Mouse (Mus musculus) heart, adult 2 months (tissue): ENCODE results near the gene R3hdm1. TPM values are rescaled to one million over a fixed set of nuclear protein-coding genes. Genes with fewer than 3 reads are reported as not detected.
A peak's percentile ranks its signal among the peaks of the same experiment; 100 is the strongest.

Experiments used
- DNase-seq, 2 experiments: peaks; one replicate each; pipeline ENCODE4 v3.0.0; 2021
- H3K27ac ChIP-seq: fragments of 200-600 bp; 2 replicates; pipeline ENCODE4 v1.8.1; 2022
- H3K27me3 ChIP-seq: fragments of 200-500 bp; 2 replicates; pipeline ENCODE4 v1.6.1; 2012; ENCODE audit warnings: mild to moderate bottlenecking, low read length, inconsistent platforms, mixed read lengths; ENCODE audit not compliant: control insufficient read depth, insufficient read depth
- H3K36me3 ChIP-seq: fragments of 200-500 bp; 2 replicates; pipeline ENCODE4 v1.6.1; 2012; ENCODE audit warnings: low read length, inconsistent platforms; ENCODE audit not compliant: control insufficient read depth, insufficient read depth
- H3K4me1 ChIP-seq: fragments of 200-500 bp; 2 replicates; pipeline ENCODE4 v1.6.1; 2011; ENCODE audit warnings: low read length; ENCODE audit not compliant: control insufficient read depth, insufficient read depth
- H3K4me3 ChIP-seq: fragments of 200-600 bp; 2 replicates; pipeline ENCODE4 v1.8.1; 2022
- H3K79me2 ChIP-seq: fragments of 200-500 bp; replicated peaks from 2 replicates; pipeline ENCODE4 v1.6.1; 2012; ENCODE audit warnings: mild to moderate bottlenecking, inconsistent platforms, low read length, moderate library complexity, mixed read lengths; ENCODE audit not compliant: control insufficient read depth, insufficient read depth
- H3K9ac ChIP-seq: fragments of 200-500 bp; 2 replicates; pipeline ENCODE4 v1.6.1; 2012; ENCODE audit warnings: low read depth, mild to moderate bottlenecking, control low read depth, inconsistent platforms, low read length, mixed read lengths
- CTCF ChIP-seq: fragments of 200-600 bp; IDR thresholded peaks from 2 replicates; pipeline ENCODE4 v1.8.1; 2022; ENCODE audit warnings: antibody characterized with exemption, mild to moderate bottlenecking, moderate library complexity
- EP300 ChIP-seq: fragments of 200-500 bp; IDR thresholded peaks from 2 replicates; pipeline ENCODE4 v1.6.1; 2011; ENCODE audit warnings: low read depth, low read length, control low read depth; ENCODE audit not compliant: insufficient read depth
- POLR2A ChIP-seq: fragments of 200-500 bp; IDR thresholded peaks from 2 replicates; pipeline ENCODE4 v1.6.1; 2011; ENCODE audit warnings: mild to moderate bottlenecking, low read depth, low read length, control low read depth; ENCODE audit not compliant: insufficient read depth
- WGBS: fragments of 180-500 bp; shearing (Covaris S2); methylation state at CpG from one replicate; pipeline ENCODE4 v1.1.7; 2018; 5-methylcytosine and 5-hydroxymethylcytosine counted together
- intact Hi-C: fragments of 180-260 bp; cut with DNase I; formaldehyde crosslinking; loops from one replicate; pipeline ENCODE4 v1.15.1; 2025
- polyA plus RNA-seq: library from polyadenylated mRNA; depleted of rRNA; stranded (reverse); fragments of >200 nt; gene quantifications from 2 replicates; pipeline ENCODE4 v1.2.3, GENCODE M21; 2012
- total RNA-seq, 2 experiments: library from RNA; stranded (reverse); gene quantifications; 2 replicates each; pipeline ENCODE4 v1.2.3; 2021

Gene R3hdm1
- total and polyA plus RNA-seq, 3 experiments: 33.1 to 54.5 (median 47.8) TPM

- no peak for DNase-seq
- Histone ChIP-seq H3K36me3 (peaks cover 5% of the 10 kb centered on the region; the same call in 1 of the 2 replicates), H3K4me3 (no peak overlapping the region), H3K9ac (no peak overlapping the region), H3K4me1 (peaks cover 6% of the 10 kb centered on the region), H3K27ac (no peak overlapping the region), H3K27me3 (no peaks in the 10 kb centered on the region), H3K79me2 (no peaks in the 10 kb centered on the region)
- TF ChIP-seq EP300: no peak
- no peak for TF ChIP-seq CTCF
- TF ChIP-seq POLR2A: no peak
- WGBS: 91% methylated on average over 2 of the region's 2 CpGs
- intact Hi-C loops: no loop called here
Measured at GRCm38 (mm10) chr1:128077788-128078187, 25.3 kb upstream of the R3hdm1 start.

DNA sequence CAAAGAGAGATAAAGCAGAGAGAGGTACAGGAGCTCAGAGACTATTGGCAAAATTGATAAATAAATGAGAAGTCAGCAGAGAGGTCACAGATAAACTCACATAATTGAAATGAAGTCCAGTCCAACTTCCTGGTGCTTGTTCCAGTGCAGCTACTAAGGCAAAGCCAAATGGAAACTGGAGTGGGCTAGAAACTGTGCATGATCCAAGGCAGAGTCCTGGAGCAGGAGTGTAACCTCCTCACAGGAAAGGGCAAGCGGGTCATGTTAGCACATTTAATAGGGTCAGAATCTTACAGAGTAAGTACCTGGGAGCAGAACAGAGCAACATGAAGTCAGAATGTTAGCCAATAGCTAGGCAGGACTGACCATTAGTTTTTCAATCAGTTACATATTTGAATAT is 24.5 kb upstream of the R3hdm1 start:
- DNase-seq: no peak
- Histone ChIP-seq H3K36me3 (peaks cover 5% of the 10 kb centered on the region; the same call in 1 of the 2 replicates), H3K27ac (no peak overlapping the region), H3K79me2 (no peaks in the 10 kb centered on the region), H3K4me1 (peaks cover 6% of the 10 kb centered on the region), H3K4me3 (no peak overlapping the region), H3K27me3 (no peaks in the 10 kb centered on the region), H3K9ac (no peak overlapping the region)
- intact Hi-C loops: no loop called here
- 93% methylated on average over 1 of the region's 1 CpGs for WGBS
- TF ChIP-seq POLR2A (no peak), EP300 (no peak), CTCF (no peak)

- Histone ChIP-seq H3K9ac (no peak overlapping the region), H3K4me1 (peaks cover 6% of the 10 kb centered on the region), H3K27me3 (no peaks in the 10 kb centered on the region), H3K4me3 (no peak overlapping the region), H3K79me2 (no peaks in the 10 kb centered on the region), H3K36me3 (peaks cover 5% of the 10 kb centered on the region; the same call in 1 of the 2 replicates), H3K27ac (peak overlapping the region; percentile 57)
- intact Hi-C loops: no loop called here
- no peak for TF ChIP-seq CTCF
- no peak for TF ChIP-seq POLR2A
- TF ChIP-seq EP300: no peak
- WGBS: 46% methylated on average over 5 of the region's 5 CpGs
- peak; percentile 55 to 66 for DNase-seq
Measured at GRCm38 (mm10) chr1:128080936-128081696, 22.0 kb upstream of the R3hdm1 start.

- 81% methylated on average over 7 of the region's 7 CpGs for WGBS
- no peak for DNase-seq
- no peak overlapping the region for H3K4me3 ChIP-seq
- TF ChIP-seq POLR2A (no peak), EP300 (no peak), CTCF (no peak)
- no peaks in the 10 kb centered on the region for H3K27me3 ChIP-seq
- peaks cover 6% of the 10 kb centered on the region for H3K4me1 ChIP-seq
- H3K36me3 ChIP-seq: peaks cover 5% of the 10 kb centered on the region; the same call in 1 of the 2 replicates
- H3K79me2 ChIP-seq: no peaks in the 10 kb centered on the region
- peak overlapping the region; percentile 57 for H3K27ac ChIP-seq
- intact Hi-C loops: no loop called here
- H3K9ac ChIP-seq: no peak overlapping the region
Measured at GRCm38 (mm10) chr1:128081873-128082272, 21.2 kb upstream of the R3hdm1 start.

GRCm38 (mm10) chr1:128082800-128083199 is 20.3 kb upstream of the R3hdm1 start:
- Histone ChIP-seq H3K4me3 (no peak overlapping the region), H3K27me3 (no peaks in the 10 kb centered on the region), H3K27ac (no peak overlapping the region), H3K79me2 (no peaks in the 10 kb centered on the region), H3K4me1 (peaks cover 6% of the 10 kb centered on the region), H3K9ac (no peak overlapping the region), H3K36me3 (peaks cover 5% of the 10 kb centered on the region; the same call in 1 of the 2 replicates)
- TF ChIP-seq EP300 (no peak), CTCF (no peak), POLR2A (no peak)
- DNase-seq: peak; percentile 11 to 24
- intact Hi-C loops: no loop called here
- WGBS: 82% methylated on average over 7 of the region's 7 CpGs

- intact Hi-C loops: no loop called here
- DNase-seq: no peak
- 85% methylated on average over 2 of the region's 2 CpGs for WGBS
- Histone ChIP-seq H3K27me3 (no peaks in the 10 kb centered on the region), H3K27ac (no peak overlapping the region), H3K9ac (no peak overlapping the region), H3K36me3 (no peaks in the 10 kb centered on the region), H3K79me2 (no peaks in the 10 kb centered on the region), H3K4me3 (no peak overlapping the region), H3K4me1 (no peaks in the 10 kb centered on the region)
- TF ChIP-seq EP300 (no peak), CTCF (no peak), POLR2A (no peak)
Measured at GRCm38 (mm10) chr1:128094686-128095085, 8.4 kb upstream of the R3hdm1 start.
